Mouse (Mus musculus) heart, adult 2 months (tissue): ENCODE results near the gene Prss44. TPM values are rescaled to one million over a fixed set of nuclear protein-coding genes. Genes with fewer than 3 reads are reported as not detected.

Experiments
- DNase-seq, 2 experiments: peaks; one replicate each; pipeline ENCODE4 v3.0.0; 2021
- H3K27ac ChIP-seq: fragments of 200-600 bp; 2 replicates; pipeline ENCODE4 v1.8.1; 2022
- H3K27me3 ChIP-seq: fragments of 200-500 bp; 2 replicates; pipeline ENCODE4 v1.6.1; 2012; ENCODE audit warnings: mild to moderate bottlenecking, low read length, inconsistent platforms, mixed read lengths; ENCODE audit not compliant: control insufficient read depth, insufficient read depth
- H3K36me3 ChIP-seq: fragments of 200-500 bp; 2 replicates; pipeline ENCODE4 v1.6.1; 2012; ENCODE audit warnings: low read length, inconsistent platforms; ENCODE audit not compliant: control insufficient read depth, insufficient read depth
- H3K4me1 ChIP-seq: fragments of 200-500 bp; 2 replicates; pipeline ENCODE4 v1.6.1; 2011; ENCODE audit warnings: low read length; ENCODE audit not compliant: control insufficient read depth, insufficient read depth
- H3K4me3 ChIP-seq: fragments of 200-600 bp; 2 replicates; pipeline ENCODE4 v1.8.1; 2022
- H3K79me2 ChIP-seq: fragments of 200-500 bp; replicated peaks from 2 replicates; pipeline ENCODE4 v1.6.1; 2012; ENCODE audit warnings: mild to moderate bottlenecking, inconsistent platforms, low read length, moderate library complexity, mixed read lengths; ENCODE audit not compliant: control insufficient read depth, insufficient read depth
- H3K9ac ChIP-seq: fragments of 200-500 bp; 2 replicates; pipeline ENCODE4 v1.6.1; 2012; ENCODE audit warnings: low read depth, mild to moderate bottlenecking, control low read depth, inconsistent platforms, low read length, mixed read lengths
- CTCF ChIP-seq: fragments of 200-600 bp; IDR thresholded peaks from 2 replicates; pipeline ENCODE4 v1.8.1; 2022; ENCODE audit warnings: antibody characterized with exemption, mild to moderate bottlenecking, moderate library complexity
- EP300 ChIP-seq: fragments of 200-500 bp; IDR thresholded peaks from 2 replicates; pipeline ENCODE4 v1.6.1; 2011; ENCODE audit warnings: low read depth, low read length, control low read depth; ENCODE audit not compliant: insufficient read depth
- POLR2A ChIP-seq: fragments of 200-500 bp; IDR thresholded peaks from 2 replicates; pipeline ENCODE4 v1.6.1; 2011; ENCODE audit warnings: mild to moderate bottlenecking, low read depth, low read length, control low read depth; ENCODE audit not compliant: insufficient read depth
- WGBS: fragments of 180-500 bp; shearing (Covaris S2); methylation state at CpG from one replicate; pipeline ENCODE4 v1.1.7; 2018; 5-methylcytosine and 5-hydroxymethylcytosine counted together
- intact Hi-C: fragments of 180-260 bp; cut with DNase I; formaldehyde crosslinking; loops from one replicate; pipeline ENCODE4 v1.15.1; 2025
- polyA plus RNA-seq: library from polyadenylated mRNA; depleted of rRNA; stranded (reverse); fragments of >200 nt; gene quantifications from 2 replicates; pipeline ENCODE4 v1.2.3, GENCODE M21; 2012
- total RNA-seq, 2 experiments: library from RNA; stranded (reverse); gene quantifications; 2 replicates each; pipeline ENCODE4 v1.2.3; 2021

Gene Prss44
- total and polyA plus RNA-seq, 3 experiments, result 0.06 TPM; not detected in 2

GRCm38 (mm10) chr9:110834961-110835360, 21.2 kb downstream of the Prss44 start:
- Histone ChIP-seq H3K4me1 (no peaks in the 10 kb centered on the region), H3K4me3 (no peak overlapping the region), H3K9ac (no peak overlapping the region), H3K27ac (no peak overlapping the region), H3K27me3 (no peaks in the 10 kb centered on the region), H3K36me3 (no peaks in the 10 kb centered on the region), H3K79me2 (no peaks in the 10 kb centered on the region)
- 35% methylated on average over 10 of the region's 10 CpGs for WGBS
- no peak for TF ChIP-seq EP300
- no peak for TF ChIP-seq CTCF
- no peak for TF ChIP-seq POLR2A
- DNase-seq, result no peak
- intact Hi-C loops, result no loop called here

DNA sequence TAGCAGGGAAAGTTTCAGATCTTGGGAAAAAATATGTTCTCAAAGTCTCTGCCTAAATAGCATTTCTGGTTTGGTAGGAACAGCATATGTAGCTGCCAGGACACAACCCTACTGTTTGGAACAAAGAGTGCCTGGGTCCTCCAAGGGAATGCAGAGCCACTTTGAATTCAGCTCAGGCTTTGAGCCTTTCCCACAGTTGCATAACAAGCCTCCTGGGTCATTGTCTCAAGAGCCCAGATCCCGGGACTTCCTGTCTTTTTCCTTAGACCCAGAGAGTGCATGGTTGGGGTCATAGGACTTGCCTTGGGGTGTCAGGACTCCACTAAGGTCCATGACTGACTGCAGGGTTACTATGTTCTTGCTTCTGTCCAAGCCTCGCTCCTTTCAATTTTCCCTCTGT, 22.3 kb downstream of the Prss44 start:
- H3K36me3 ChIP-seq, result no peaks in the 10 kb centered on the region
- WGBS, result 46% methylated on average over 2 of the region's 2 CpGs
- DNase-seq, result peak in 1 of 2 experiments; percentile 42
- H3K4me1 ChIP-seq, result no peaks in the 10 kb centered on the region
- H3K9ac ChIP-seq, result no peak overlapping the region
- intact Hi-C loops, result no loop called here
- no peaks in the 10 kb centered on the region for H3K27me3 ChIP-seq
- TF ChIP-seq EP300 (no peak), POLR2A (no peak)
- no peak overlapping the region for H3K27ac ChIP-seq
- H3K79me2 ChIP-seq, result no peaks in the 10 kb centered on the region
- H3K4me3 ChIP-seq, result no peak overlapping the region

DNA sequence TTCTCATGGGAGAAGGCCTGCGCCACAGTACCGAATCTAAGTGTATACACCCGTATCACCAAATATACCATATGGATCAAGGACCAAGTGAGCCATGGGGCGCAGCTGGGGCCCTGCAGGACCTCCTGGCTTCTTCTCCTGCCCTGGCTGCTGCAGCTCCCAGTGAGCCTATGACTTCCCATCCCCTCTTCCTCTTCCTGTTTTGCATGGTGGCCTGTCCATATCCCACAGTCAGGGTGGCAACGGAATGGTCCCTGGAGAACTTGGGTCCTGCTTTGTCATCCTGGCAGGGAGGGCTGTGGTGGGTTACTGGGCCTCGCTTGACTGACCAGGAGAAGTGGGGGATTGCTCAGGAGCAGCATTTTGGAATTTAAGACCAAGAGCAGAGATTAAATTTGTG, 27.1 kb downstream of the Prss44 start:
- TF ChIP-seq POLR2A (no peak), EP300 (no peak), CTCF (no peak)
- Histone ChIP-seq H3K36me3 (no peaks in the 10 kb centered on the region), H3K27me3 (no peaks in the 10 kb centered on the region), H3K27ac (no peak overlapping the region), H3K4me3 (no peak overlapping the region), H3K79me2 (no peaks in the 10 kb centered on the region), H3K9ac (no peak overlapping the region), H3K4me1 (no peaks in the 10 kb centered on the region)
- intact Hi-C loops, result no loop called here
- DNase-seq, result no peak
- WGBS, result 76% methylated on average over 6 of the region's 6 CpGs

DNA sequence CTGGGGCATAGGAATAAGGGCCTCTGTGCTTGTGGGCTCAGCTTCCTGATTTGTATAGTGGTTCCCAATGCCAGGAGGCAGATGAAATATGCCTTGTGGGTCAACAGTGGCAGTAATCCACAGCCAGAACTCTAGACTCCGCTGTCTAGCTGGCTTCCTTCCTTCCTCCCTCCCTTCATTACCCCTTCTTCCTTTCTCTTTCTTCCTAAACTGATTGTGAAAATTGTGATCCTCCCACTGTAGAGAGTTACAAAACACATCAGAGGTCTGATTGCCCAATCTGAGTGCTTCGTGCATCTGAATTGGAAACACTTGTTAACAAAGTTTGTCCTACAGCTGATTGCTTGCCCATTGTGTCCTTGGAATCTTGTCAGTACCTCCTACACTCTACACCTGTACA, 27.6 kb downstream of the Prss44 start:
- no peak for DNase-seq
- H3K27me3 ChIP-seq, result no peaks in the 10 kb centered on the region
- H3K79me2 ChIP-seq, result no peaks in the 10 kb centered on the region
- H3K4me3 ChIP-seq, result no peak overlapping the region
- WGBS, result 38% methylated on average over 2 of the region's 2 CpGs
- H3K27ac ChIP-seq, result no peak overlapping the region
- no peak overlapping the region for H3K9ac ChIP-seq
- no peaks in the 10 kb centered on the region for H3K4me1 ChIP-seq
- no peak for TF ChIP-seq CTCF
- no peak for TF ChIP-seq POLR2A
- TF ChIP-seq EP300, result no peak
- H3K36me3 ChIP-seq, result no peaks in the 10 kb centered on the region
- intact Hi-C loops, result no loop called here

DNA sequence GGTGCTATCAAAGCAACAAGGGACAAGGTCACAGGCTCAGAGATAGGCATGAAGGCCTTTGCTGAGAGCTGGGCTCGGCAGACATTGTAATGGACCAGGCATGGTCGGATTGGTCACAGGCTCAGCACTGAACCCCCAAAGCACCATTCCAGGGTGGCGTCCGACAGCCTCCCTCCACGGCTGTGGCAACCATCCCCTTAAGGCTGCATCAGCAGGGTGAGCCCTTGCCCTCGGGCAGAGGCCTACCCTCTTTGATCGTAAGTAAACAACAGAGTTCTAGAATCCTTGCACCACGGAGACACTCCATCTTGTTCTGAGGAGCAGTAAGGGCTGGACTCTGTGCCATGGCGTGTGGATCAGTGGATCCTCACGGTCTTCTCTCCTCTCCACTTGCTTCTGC, 30.4 kb downstream of the Prss44 start, which contains the start of gene Prss46:
TSS of gene Prss46 (plus strand) at position 301 of the 400 bp plus-strand sequence.
- intact Hi-C loops, result no loop called here
- H3K27ac ChIP-seq, result no peak within 1 kb of the TSS
- no peaks in the 10 kb centered on the region for H3K36me3 ChIP-seq
- TF ChIP-seq POLR2A (no peak), CTCF (no peak), EP300 (no peak)
- H3K9ac ChIP-seq, result no peak within 1 kb of the TSS
- 86% methylated on average over 10 of the region's 10 CpGs for WGBS
- no peaks in the 10 kb centered on the region for H3K4me1 ChIP-seq
- no peak within 1 kb of the TSS for H3K4me3 ChIP-seq
- H3K79me2 ChIP-seq, result no peaks in the 10 kb centered on the region
- DNase-seq, result no peak
- H3K27me3 ChIP-seq, result no peaks in the 10 kb centered on the region

- intact Hi-C loops, result no loop called here
- no peak overlapping the region for H3K9ac ChIP-seq
- H3K4me1 ChIP-seq, result no peaks in the 10 kb centered on the region
- TF ChIP-seq CTCF, result no peak
- no peak for TF ChIP-seq POLR2A
- TF ChIP-seq EP300, result no peak
- no peaks in the 10 kb centered on the region for H3K36me3 ChIP-seq
- H3K4me3 ChIP-seq, result no peak overlapping the region
- H3K27me3 ChIP-seq, result no peaks in the 10 kb centered on the region
- no peak for DNase-seq
- 57% methylated on average over 7 of the region's 7 CpGs for WGBS
- no peak overlapping the region for H3K27ac ChIP-seq
- no peaks in the 10 kb centered on the region for H3K79me2 ChIP-seq
Measured at GRCm38 (mm10) chr9:110849162-110849561, 35.4 kb downstream of the Prss44 start.

DNA sequence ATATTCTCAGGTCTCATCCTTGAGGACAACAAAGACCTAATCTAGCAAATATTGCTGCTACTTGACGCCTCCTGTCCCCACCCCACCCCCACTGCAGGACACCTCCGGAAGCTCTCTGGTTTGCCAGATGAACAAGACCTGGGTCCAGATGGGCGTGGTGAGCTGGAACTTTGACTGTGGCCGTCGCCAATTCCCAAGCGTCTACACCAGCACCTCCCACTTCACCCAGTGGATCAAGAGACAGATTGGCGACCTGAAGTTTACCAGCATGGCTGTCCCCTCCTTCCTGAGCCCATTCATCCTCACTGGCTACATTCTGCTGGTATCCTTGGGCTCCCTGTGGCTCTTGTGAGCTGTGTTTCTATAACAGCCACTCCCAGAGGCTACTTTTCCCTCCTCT, 42.1 kb downstream of the Prss44 start:
- Histone ChIP-seq H3K4me3 (no peak overlapping the region), H3K9ac (no peak overlapping the region), H3K4me1 (no peaks in the 10 kb centered on the region; the same call in 1 of the 2 replicates), H3K36me3 (no peaks in the 10 kb centered on the region), H3K27ac (no peak overlapping the region), H3K27me3 (peaks cover 3% of the 10 kb centered on the region; the same call in 1 of the 2 replicates), H3K79me2 (no peaks in the 10 kb centered on the region)
- WGBS, result 72% methylated on average over 7 of the region's 7 CpGs
- DNase-seq, result no peak
- TF ChIP-seq POLR2A (no peak), EP300 (no peak)
- intact Hi-C loops, result no loop called here
